Mouse (Mus musculus) heart, embryonic 15.5 days (tissue): ENCODE data around the gene Ints12. TPM values are rescaled to one million over a fixed set of nuclear protein-coding genes. Genes with fewer than 3 reads are reported as not detected.

Experiments
- ATAC-seq: fragments of 200-750 bp; cut with Nextera tagmentation; replicated peaks from 2 replicates; pipeline ENCODE4 v1.8.0; 2017; ENCODE audit warnings: low read depth, moderate TSS enrichment; ENCODE audit not compliant: insufficient number of reproducible peaks, insufficient read depth, low FRiP score
- H3K27ac ChIP-seq: fragments of 300-500 bp; sonication (generic); 2 replicates; pipeline ENCODE4 v1.5.1; 2015; ENCODE audit warnings: mild to moderate bottlenecking, inconsistent platforms
- H3K27me3 ChIP-seq: fragments of 300-500 bp; sonication (generic); 2 replicates; pipeline ENCODE4 v1.6.1; 2015; ENCODE audit warnings: inconsistent platforms
- H3K36me3 ChIP-seq: fragments of 300-500 bp; sonication (generic); 2 replicates; pipeline ENCODE4 v1.6.1; 2015; ENCODE audit warnings: mild to moderate bottlenecking, inconsistent platforms
- H3K4me1 ChIP-seq: fragments of 300-500 bp; sonication (generic); replicated peaks from 2 replicates; pipeline ENCODE4 v1.6.1; 2015; ENCODE audit warnings: inconsistent platforms
- H3K4me2 ChIP-seq: fragments of 300-500 bp; sonication (generic); 2 replicates; pipeline ENCODE4 v1.6.1; 2015; ENCODE audit warnings: inconsistent platforms, mild to moderate bottlenecking, moderate library complexity
- H3K4me3 ChIP-seq: fragments of 300-500 bp; sonication (generic); 2 replicates; pipeline ENCODE4 v1.5.1; 2015; ENCODE audit warnings: mild to moderate bottlenecking, inconsistent platforms
- H3K9ac ChIP-seq: fragments of 300-500 bp; sonication (generic); 2 replicates; pipeline ENCODE4 v1.6.1; 2015; ENCODE audit warnings: mild to moderate bottlenecking, inconsistent platforms
- H3K9me3 ChIP-seq: fragments of 300-500 bp; sonication (generic); replicated peaks from 2 replicates; pipeline ENCODE4 v1.6.1; 2016; ENCODE audit warnings: inconsistent platforms
- WGBS: fragments of 180-500 bp; shearing (Covaris S2); methylation state at CpG from one replicate; pipeline ENCODE4 v1.1.7; 2015; ENCODE audit warnings: mixed read lengths; 5-methylcytosine and 5-hydroxymethylcytosine counted together
- polyA plus RNA-seq: library from polyadenylated mRNA; unstranded; fragments of >200 nt; fragmentation: Nextera tagmentation; extraction: Ambion mirVana; gene quantifications from 2 replicates; pipeline ENCODE4 v1.2.1, GENCODE M21; 2015

Ints12 gene
- polyA plus RNA-seq = 9.9 and 10.9 TPM in 2 replicates

GRCm38 (mm10) chr3:133091664-133092273 lies at the start of gene Ints12, which contains the start of gene Gstcd:
Gene Ints12 (plus strand): TSS chr3:133091840.
Gene Gstcd (minus strand): TSS chr3:133092033.
- Histone ChIP-seq H3K4me1 (peaks cover 17% of the 10 kb centered on the region), H3K9ac (peak within 1 kb of the TSS; percentile 96), H3K9me3 (no peaks in the 10 kb centered on the region), H3K36me3 (no peaks in the 10 kb centered on the region), H3K27me3 (no peaks in the 10 kb centered on the region), H3K4me2 (peak within 1 kb of the TSS; percentile 67), H3K27ac (peak within 1 kb of the TSS; percentile 97), H3K4me3 (peak within 1 kb of the TSS; percentile 98)
- ATAC-seq = peak; percentile 96
- under 1% methylated on average over 53 of the region's 53 CpGs for WGBS

- Histone ChIP-seq H3K9me3 (no peaks in the 10 kb centered on the region), H3K27me3 (no peaks in the 10 kb centered on the region), H3K9ac (no peak overlapping the region), H3K4me3 (no peak overlapping the region), H3K36me3 (no peaks in the 10 kb centered on the region), H3K4me1 (no peaks in the 10 kb centered on the region), H3K27ac (no peak overlapping the region), H3K4me2 (no peak overlapping the region)
- 91% methylated on average over 2 of the region's 2 CpGs for WGBS
- no peak for ATAC-seq
Measured at GRCm38 (mm10) chr3:133052068-133052467, 39.6 kb upstream of the Ints12 start.

- Histone ChIP-seq H3K9me3 (no peaks in the 10 kb centered on the region), H3K9ac (no peak overlapping the region), H3K4me3 (no peak overlapping the region), H3K36me3 (peaks cover 9% of the 10 kb centered on the region; the same call in 1 of the 2 replicates), H3K27ac (no peak overlapping the region), H3K4me2 (no peak overlapping the region), H3K27me3 (no peaks in the 10 kb centered on the region), H3K4me1 (no peaks in the 10 kb centered on the region)
- 84% methylated on average over 10 of the region's 10 CpGs for WGBS
- ATAC-seq = no peak
Measured at GRCm38 (mm10) chr3:133075560-133075959, 16.1 kb upstream of the Ints12 start.

GRCm38 (mm10) chr3:133082736-133083135 lies 8.9 kb upstream of the Ints12 start:
- H3K27ac ChIP-seq = no peak overlapping the region
- H3K36me3 ChIP-seq = peaks cover 14% of the 10 kb centered on the region
- no peaks in the 10 kb centered on the region for H3K9me3 ChIP-seq
- H3K4me3 ChIP-seq = no peak overlapping the region
- H3K27me3 ChIP-seq = no peaks in the 10 kb centered on the region
- no peak for ATAC-seq
- 87% methylated on average over 5 of the region's 5 CpGs for WGBS
- no peak overlapping the region for H3K4me2 ChIP-seq
- no peak overlapping the region for H3K9ac ChIP-seq
- H3K4me1 ChIP-seq = no peaks in the 10 kb centered on the region

GRCm38 (mm10) chr3:133085858-133086257 lies 5.8 kb upstream of the Ints12 start:
- H3K4me1 ChIP-seq = peaks cover 6% of the 10 kb centered on the region
- H3K36me3 ChIP-seq = peaks cover 14% of the 10 kb centered on the region
- H3K9ac ChIP-seq = no peak overlapping the region
- H3K4me2 ChIP-seq = no peak overlapping the region
- H3K4me3 ChIP-seq = no peak overlapping the region
- ATAC-seq = no peak
- H3K27ac ChIP-seq = no peak overlapping the region
- no peaks in the 10 kb centered on the region for H3K27me3 ChIP-seq
- WGBS = 55% methylated on average over 3 of the region's 3 CpGs
- no peaks in the 10 kb centered on the region for H3K9me3 ChIP-seq

GRCm38 (mm10) chr3:133090247-133091120 lies 1.2 kb upstream of the Ints12 start:
- H3K4me1 ChIP-seq = peaks cover 17% of the 10 kb centered on the region
- peak overlapping the region; percentile 96 for H3K9ac ChIP-seq
- no peak for ATAC-seq
- peak overlapping the region; percentile 67 for H3K4me2 ChIP-seq
- H3K27ac ChIP-seq = peak overlapping the region; percentile 97
- no peaks in the 10 kb centered on the region for H3K36me3 ChIP-seq
- no peaks in the 10 kb centered on the region for H3K27me3 ChIP-seq
- peak overlapping the region; percentile 98 for H3K4me3 ChIP-seq
- no peaks in the 10 kb centered on the region for H3K9me3 ChIP-seq
- 10% methylated on average over 11 of the region's 11 CpGs for WGBS

- H3K9ac ChIP-seq = peak overlapping the region; percentile 96
- peak; percentile 72 for ATAC-seq
- H3K4me1 ChIP-seq = peaks cover 17% of the 10 kb centered on the region
- H3K27ac ChIP-seq = peak overlapping the region; percentile 97
- peak overlapping the region; percentile 98 for H3K4me3 ChIP-seq
- no peaks in the 10 kb centered on the region for H3K27me3 ChIP-seq
- H3K4me2 ChIP-seq = peak overlapping the region; percentile 67
- H3K36me3 ChIP-seq = no peaks in the 10 kb centered on the region
- H3K9me3 ChIP-seq = no peaks in the 10 kb centered on the region
- 0% methylated on average over 44 of the region's 44 CpGs for WGBS
Measured at GRCm38 (mm10) chr3:133091121-133091663, 448 bp upstream of the Ints12 start.

- Histone ChIP-seq H3K9me3 (no peaks in the 10 kb centered on the region), H3K9ac (peak overlapping the region; percentile 96), H3K4me2 (peak overlapping the region; percentile 63), H3K36me3 (no peaks in the 10 kb centered on the region), H3K4me1 (peaks cover 17% of the 10 kb centered on the region), H3K27ac (peak overlapping the region; percentile 97), H3K27me3 (no peaks in the 10 kb centered on the region), H3K4me3 (peak overlapping the region; percentile 98)
- under 1% methylated on average over 7 of the region's 7 CpGs for WGBS
- no peak for ATAC-seq
Measured at GRCm38 (mm10) chr3:133092274-133092853, 724 bp downstream of the Ints12 start.

- 0 out of 2 replicates have a peak overlapping the region, but pooled peaks have one; percentile 97 for H3K27ac ChIP-seq
- no peaks in the 10 kb centered on the region for H3K9me3 ChIP-seq
- peak overlapping the region; percentile 63 for H3K4me2 ChIP-seq
- peaks cover 17% of the 10 kb centered on the region for H3K4me1 ChIP-seq
- no peaks in the 10 kb centered on the region for H3K27me3 ChIP-seq
- peak overlapping the region; percentile 98 for H3K4me3 ChIP-seq
- WGBS = 82% methylated on average over 1 of the region's 1 CpGs
- no peaks in the 10 kb centered on the region for H3K36me3 ChIP-seq
- ATAC-seq = no peak
- H3K9ac ChIP-seq = 0 out of 2 replicates have a peak overlapping the region, but pooled peaks have one; percentile 96
Measured at GRCm38 (mm10) chr3:133092936-133093335, 1.3 kb downstream of the Ints12 start.

- H3K9me3 ChIP-seq = no peaks in the 10 kb centered on the region
- 51% methylated on average over 1 of the region's 1 CpGs for WGBS
- no peak for ATAC-seq
- no peak overlapping the region for H3K27ac ChIP-seq
- no peak overlapping the region for H3K4me3 ChIP-seq
- peaks cover 17% of the 10 kb centered on the region for H3K4me1 ChIP-seq
- no peaks in the 10 kb centered on the region for H3K27me3 ChIP-seq
- H3K4me2 ChIP-seq = no peak overlapping the region
- peaks cover 9% of the 10 kb centered on the region for H3K36me3 ChIP-seq
- H3K9ac ChIP-seq = no peak overlapping the region
Measured at GRCm38 (mm10) chr3:133094305-133094704, 2.7 kb downstream of the Ints12 start.

- no peaks in the 10 kb centered on the region for H3K27me3 ChIP-seq
- no peaks in the 10 kb centered on the region for H3K9me3 ChIP-seq
- H3K4me2 ChIP-seq = no peak overlapping the region
- H3K9ac ChIP-seq = no peak overlapping the region
- H3K4me1 ChIP-seq = peaks cover 5% of the 10 kb centered on the region; the same call in 1 of the 2 replicates
- H3K4me3 ChIP-seq = no peak overlapping the region
- ATAC-seq = no peak
- H3K36me3 ChIP-seq = peaks cover 36% of the 10 kb centered on the region
- H3K27ac ChIP-seq = no peak overlapping the region
- WGBS = 92% methylated on average over 6 of the region's 6 CpGs
Measured at GRCm38 (mm10) chr3:133097936-133098335, 6.3 kb downstream of the Ints12 start.
